Mouse (Mus musculus) gastrocnemius, postnatal 25 days (tissue): Measurements from ENCODE around the gene Rfc2. TPM values are rescaled to one million over a fixed set of nuclear protein-coding genes. Genes with fewer than 3 reads are reported as not detected.
A peak's percentile ranks its signal among the peaks of the same experiment; 100 is the strongest.

ENCODE experiments used
- DNase-seq: peaks from one replicate; pipeline ENCODE4 v3.0.0; 2022
- total RNA-seq, 2 experiments: library from RNA; stranded (reverse); gene quantifications; 1 replicate in 1 of 2; 2 replicates in 1 of 2; pipeline ENCODE4 v1.2.3; 2021

The Rfc2 gene
- total RNA-seq, 2 experiments from 2014 or later: 13.9 to 14.1 TPM

DNA sequence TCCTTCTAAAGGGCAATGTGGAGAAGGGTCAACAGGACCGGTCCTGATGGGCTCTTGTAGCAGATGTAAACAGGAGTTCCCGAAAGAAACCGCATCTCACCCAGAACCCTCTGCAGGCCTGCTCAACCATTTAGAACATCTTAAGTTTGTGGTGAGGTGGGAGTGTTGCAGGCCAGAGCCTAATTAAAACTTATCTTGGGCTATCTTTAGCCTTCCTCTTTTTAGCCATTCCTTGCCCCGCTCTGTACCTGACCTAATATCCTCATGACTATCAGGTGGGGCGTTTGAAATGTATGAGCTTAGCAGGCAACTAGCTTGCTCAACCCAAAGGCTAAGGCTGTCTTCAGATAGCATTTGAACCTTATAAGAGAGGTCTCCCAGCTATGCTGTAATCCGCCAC is 15.5 kb upstream of the Rfc2 start:
- DNase-seq: no peak

DNA sequence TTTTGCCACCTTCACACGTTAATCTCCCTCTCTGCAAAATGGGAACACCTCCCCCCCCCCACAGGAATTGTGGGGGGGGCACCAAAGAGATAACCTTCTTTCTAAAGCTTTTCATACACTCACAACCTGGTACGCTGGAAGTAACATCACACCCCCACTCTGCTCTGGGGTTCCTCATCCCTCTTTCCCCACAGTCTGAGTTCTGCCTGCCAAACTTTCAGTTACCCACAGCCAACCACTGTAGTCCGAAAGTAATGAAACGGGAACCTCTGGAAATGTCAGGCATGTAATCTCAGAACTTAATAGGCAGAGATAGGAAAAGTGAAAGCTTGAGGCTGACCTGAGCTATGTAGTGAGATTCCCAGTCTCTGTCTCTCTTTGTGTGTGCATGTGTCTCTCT is 13.7 kb upstream of the Rfc2 start:
- DNase-seq: no peak

DNA sequence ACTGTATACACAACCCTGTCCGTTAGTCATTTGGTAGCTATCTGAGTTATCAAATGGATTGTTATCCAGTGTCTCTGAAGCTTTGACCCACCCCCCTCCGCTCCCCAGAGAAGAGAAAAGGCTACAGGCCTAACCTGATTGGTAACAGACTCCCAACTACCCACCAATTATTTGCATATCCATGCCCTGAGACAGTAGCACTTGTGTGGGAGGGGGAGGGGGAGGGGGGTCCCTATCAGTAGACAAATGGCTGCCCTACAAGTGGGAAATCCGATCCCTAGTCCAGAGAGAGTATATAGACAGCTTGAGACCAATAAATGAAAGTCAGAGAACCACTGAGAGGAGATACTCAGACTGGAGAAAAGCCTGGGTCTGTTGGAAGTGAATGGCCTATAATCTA is 13.1 kb upstream of the Rfc2 start:
- DNase-seq: no peak

DNA sequence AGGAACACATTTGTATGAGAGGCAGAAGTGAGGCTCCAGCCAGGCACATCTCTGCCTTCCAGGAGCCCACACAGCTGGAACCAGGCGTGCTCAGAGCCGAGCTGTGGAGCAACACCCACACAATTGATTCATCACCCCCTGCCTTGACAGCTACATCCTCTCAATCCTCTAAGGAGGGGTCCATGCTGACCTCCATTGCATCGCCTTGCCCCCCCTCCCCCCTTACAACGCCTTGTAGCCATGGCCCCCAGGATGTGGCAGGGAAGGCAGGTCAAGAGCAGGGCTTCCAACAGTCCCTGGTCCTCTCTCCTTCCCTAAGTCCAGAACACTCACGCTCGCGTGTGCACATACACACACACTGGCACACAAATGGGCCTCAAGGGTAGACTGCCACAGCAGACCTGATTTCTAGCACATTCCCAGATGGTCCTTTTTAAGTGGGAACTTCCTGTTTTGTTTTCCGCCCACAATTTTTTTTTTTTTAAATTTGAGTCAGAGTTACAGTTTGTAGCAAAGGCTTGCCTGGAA is 12.1 kb upstream of the Rfc2 start:
- no peak for DNase-seq

DNA sequence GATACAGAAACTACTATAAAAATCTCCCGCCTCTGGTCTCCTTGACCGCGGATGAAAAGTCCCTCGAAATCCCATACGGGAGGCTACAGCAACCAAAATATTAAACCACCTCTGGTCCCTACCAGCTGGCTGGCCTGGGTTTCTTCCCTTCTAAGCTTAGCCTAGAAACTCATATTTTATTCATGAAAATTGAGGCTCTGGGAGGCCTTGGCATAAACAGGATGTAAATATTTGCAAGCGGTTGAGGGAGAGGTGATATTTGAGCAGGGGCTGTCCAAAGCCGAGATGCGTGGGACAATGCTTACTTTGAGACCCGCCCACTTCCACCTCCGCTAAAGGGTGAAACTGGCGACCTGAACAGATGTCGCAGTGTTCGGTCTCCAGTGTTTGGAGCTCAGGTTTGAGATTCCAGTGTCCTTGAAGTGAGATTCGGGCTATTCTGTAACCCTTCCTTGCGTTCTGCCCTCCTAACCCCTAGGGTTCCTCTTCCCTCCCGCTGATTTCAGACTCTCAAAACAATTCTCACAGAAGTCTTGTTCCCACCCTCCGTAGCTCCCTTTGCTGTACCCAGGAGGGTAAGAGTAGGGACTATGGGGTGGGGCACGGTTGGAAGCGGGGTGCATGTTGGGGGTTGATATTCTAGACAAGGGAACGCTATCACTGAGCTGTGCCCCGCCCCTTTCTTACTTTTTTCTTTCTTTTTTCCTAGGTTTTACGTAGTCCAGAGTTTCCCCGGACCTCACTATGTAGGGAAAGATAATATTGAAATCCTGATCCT is 9.2 kb upstream of the Rfc2 start:
- DNase-seq: no peak

DNA sequence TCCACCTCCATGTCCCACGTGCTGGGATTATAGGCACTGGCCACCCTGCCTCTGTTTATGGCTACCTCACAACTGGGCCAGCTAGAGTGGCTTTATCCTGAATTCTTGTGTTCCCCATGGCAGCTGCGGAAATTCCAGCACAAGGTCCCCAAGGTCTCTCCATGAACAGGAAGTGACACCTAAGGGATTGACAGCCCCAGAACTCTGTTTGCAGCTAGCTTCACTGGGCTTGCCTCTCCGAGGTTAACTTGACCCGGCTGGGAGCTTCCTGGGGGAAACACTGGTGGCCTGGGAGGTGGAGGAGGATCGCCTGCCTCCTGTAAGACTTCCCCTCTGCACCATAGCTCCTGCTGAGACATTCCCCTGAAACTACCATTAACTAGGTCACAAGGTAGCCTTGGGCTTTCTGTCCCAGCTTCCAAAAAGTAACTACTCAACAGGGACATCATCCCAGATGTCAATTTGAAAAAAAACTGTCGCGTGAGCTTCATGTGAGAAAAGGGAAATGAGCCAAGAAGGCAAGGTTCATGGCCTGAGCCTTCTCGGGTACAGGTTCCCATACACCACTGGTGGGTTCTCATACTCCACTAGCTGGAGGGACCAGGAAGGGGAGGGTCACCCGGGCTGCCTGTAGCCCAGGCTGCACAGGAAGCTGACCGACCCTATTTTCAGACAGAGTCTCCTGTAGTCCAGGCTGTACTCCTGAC is 8.5 kb upstream of the Rfc2 start:
- DNase-seq: no peak

DNA sequence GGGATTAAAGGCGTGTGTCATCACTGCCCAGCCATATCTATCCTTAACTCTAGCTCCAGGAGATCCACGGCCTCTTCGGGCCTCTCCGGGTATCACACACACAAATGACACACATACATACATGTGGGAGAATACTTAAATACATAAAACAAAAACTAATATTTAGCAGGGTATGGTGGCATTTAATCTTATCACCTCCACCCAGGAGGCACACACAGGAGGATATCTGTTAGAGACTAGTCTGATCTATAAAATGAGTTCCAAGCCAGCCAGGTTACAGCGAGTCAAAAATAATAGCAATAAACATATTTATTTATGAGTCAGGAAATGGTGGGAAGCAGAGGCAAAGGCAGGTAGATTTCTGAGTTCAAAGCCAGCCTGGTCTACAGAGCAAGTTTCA is 5.3 kb upstream of the Rfc2 start:
- no peak for DNase-seq

DNA sequence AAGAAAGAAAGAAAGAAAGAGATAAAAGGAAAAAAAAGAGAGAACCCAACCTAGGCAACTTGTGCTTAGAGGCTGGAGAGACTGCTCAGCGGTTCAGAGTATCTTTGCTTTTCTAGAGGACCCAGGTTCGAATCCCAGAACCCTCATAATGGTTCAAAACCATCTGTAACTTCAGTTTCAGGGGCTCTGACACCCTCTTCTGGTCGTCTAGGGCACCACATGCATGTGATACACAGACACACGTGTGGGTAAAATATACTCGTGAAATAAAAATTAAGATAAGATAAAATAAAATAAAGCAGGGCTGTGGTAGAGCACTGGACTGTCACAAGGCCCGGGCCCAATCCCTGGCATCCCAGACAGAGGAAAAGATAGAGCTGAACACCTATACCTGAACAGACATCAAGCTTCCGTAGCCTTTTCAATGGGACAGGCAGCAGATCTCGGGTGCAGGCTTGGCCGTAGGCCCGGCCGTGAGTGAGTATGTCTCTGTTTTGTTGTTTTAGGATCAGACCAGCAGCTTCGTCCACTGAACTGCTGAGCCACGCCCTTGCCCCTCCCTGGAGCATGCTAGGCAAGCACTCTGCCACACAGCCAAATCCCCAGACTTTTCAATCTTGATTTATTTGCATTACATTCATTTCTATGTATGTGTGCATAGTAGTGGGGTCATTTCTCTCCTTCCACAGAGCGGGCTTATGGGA is 4.5 kb upstream of the Rfc2 start:
- no peak for DNase-seq

DNA sequence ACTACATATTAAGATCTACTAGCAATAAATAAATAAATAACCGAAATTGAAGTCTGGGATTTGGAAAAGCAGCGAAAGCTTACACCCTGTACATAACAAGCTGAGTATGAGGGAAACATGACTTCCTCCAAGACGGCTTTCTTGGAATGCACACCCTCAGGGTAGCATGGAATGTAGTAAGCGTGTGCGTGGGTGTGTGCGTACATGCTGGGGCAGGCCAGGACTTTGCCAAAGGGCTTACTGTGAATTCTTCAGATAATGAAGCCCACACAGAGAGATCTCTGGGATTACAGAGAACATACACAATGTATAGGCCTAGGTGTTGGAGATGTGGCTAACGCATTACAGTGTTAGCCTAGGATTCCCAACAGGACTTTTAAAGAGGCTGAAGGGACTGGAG is 3.6 kb upstream of the Rfc2 start:
- no peak for DNase-seq

DNA sequence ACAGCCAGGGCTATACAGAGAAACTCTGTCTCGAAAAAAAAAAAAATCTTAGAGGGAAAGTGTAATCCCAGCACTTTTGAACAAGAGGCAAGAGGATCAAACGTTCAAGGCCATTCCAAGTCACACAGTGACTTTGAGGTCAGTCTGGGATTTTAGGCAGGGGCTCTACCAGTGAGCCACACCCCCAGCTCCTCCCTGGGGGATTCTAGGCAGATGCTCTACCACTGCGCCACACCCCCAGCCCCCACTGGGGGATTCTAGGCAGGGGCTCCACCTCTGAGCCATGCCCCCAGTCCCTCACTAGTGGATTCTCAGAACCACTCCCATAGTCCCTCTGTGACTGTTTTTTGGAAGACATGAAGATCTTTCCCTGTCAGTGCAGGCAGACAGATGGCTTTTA is 2.0 kb upstream of the Rfc2 start:
- no peak for DNase-seq

DNA sequence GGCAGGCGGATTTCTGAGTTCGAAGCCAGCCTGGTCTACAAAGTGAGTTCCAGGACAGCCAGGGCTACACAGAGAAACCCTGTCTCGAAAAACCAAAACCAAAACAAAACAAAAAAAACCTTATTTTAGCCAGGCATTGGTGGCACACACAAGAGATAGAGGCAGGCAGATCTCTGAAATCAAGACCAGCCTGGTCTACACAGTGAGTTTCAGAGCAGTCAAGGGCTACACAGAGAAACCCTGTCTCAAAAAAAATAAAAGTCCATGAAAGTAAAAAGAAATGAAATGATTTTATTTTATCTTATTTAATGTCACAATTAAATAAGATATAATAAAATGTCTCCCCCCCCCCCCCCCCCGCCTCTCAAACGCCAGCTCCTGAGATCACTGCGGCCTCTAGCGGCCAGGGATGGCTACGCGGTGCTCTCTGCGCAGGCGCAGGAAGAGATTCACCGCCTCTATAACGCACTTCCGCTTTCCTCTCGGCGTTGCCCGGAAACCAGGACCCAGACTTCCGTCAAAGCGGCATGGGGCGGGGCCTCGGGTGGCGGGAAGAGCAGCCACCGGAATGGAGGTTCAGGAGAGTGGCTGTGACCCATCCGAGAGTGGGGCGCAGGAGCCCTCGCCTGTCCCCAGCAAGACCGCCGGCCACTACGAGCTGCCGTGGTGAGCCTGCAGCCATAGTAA is 1.2 kb downstream of the Rfc2 start:
- DNase-seq: peak; percentile 93

DNA sequence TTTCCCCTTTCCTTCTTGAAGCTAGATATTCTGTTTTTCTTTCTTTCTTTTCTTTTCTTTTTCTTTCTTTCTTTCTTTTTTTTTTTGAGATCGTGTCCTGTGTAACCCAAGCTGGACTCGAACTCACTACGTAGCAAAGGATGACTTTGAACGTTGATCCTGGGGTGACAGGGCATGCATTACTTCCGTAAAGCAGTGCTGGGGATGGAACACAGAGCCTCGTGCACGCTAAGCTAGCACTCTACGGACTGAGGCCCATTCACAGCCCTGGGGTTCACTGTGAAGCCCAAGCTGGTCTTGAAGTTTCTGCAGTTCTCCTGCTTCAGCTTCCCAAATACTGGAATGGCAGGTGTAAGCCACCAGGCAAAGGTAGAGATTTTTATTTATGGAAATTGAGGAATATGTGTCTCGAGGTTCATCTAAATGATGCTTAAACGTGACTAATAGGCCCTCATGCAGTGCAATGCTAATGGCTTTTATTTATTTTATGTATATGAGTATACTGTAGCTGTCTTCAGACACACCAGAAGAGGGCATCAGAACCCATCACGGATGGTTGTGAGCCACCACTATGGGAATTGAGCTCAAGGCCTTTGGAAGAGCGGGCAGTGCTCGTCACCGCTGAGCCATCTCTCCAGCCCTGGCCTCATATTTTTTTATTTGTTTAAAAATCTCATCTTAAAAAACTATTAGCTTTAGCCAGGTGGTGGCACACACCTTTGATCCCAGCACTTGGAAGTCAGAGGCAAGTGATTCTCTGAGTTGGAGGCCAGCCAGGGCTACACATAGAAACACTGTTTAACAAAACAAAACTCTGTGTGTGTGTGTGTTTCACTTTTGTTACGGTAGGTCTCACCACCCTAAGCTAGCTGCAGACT is 2.1 kb downstream of the Rfc2 start:
- no peak for DNase-seq

DNA sequence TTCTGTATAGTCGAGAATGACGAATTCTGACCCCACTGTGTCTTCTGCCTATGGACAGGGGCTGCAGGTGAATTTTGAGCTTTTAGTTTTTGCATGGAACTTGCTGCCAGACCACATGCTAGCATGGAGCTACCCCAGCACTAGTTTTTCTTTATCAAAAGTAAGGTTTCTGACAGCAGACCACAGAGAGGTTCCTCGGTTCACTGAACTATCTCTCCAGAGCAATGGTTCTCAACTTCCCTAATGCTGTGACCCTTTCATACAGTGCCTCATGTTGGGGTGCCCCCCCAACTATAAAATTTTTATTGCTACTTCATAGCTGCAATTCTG is 2.7 kb downstream of the Rfc2 start:
- no peak for DNase-seq

DNA sequence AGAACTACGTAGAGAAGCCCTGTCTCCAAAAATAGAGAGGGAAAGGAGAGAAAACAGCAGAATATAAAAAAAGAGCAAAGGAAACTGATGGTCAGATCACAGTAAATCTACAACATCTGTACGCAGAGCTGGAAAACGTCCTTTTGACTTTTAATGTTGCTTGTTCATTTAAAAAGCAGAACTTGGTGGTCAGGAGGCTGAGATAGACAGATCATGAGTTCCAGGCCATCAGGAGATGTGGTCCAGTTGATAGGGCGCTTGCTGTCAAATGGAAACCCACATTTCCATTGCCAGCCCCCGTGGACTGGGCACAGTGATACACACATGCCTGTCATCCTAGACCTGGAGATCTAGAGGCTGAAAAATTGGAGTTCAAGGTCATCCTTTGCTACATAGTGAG is 3.6 kb downstream of the Rfc2 start:
- DNase-seq: no peak

DNA sequence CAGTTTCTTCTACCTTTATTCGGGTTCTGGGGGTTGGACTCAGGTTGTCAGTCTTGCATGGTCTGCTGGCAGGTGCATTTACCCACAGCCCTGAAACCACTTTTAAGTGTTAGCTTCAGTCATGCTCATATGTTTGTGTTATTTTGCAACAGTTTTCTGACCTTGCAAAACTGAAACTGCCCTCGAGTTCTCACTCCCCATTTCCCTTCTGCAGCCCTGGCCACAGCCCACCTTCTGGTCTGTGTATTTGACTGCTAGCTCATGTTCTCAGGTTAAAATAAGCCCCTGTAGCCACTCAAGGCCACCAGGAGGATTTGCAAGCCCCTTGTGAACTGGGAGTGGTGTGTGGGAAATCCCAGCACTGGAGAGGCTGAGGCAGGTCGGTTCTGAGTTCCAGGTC is 8.7 kb downstream of the Rfc2 start:
- DNase-seq: no peak

DNA sequence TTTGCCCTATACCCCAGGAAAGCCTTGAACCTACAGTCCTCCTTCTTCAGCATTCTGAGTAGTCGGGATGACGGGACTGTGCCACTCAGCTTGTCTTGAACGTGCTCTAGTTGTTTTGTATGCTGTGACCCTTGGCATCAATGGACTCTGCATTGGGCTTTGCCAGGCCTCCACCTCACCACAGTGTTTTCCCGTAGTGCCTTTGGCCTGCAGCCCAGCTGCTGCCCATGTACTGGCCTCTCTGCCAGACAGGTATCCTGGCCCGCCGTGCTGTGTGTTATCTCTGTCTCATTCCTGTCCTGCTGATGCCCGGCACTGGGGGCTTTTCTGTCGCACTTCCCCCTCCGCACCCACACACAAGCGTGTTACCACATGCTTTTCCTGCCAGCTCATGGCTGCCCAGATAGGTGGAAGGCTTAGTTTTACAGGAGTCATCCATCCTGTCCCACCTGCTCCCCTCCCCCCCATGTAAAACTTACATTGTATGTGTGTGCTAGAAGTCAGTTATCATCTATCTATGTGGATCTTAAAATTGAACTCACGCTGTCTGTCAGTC is 10.9 kb downstream of the Rfc2 start:
- no peak for DNase-seq

DNA sequence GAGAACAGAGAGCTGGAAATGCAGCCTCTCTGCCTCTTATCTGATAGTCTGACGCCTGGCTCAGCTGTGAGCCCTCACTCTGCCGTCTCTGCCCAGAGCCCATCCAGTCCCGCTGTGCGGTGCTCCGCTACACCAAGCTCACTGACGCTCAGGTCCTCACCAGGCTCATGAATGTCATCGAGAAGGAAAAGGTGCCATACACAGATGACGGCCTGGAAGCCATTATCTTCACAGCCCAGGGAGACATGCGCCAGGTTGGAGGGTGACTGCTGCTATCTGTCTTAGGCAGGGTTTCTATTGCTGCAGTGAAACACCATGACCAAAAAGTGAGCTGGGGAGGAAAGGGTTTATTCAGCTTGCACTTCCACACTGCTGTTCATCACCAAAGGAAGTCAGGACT is 11.9 kb downstream of the Rfc2 start:
- no peak for DNase-seq

DNA sequence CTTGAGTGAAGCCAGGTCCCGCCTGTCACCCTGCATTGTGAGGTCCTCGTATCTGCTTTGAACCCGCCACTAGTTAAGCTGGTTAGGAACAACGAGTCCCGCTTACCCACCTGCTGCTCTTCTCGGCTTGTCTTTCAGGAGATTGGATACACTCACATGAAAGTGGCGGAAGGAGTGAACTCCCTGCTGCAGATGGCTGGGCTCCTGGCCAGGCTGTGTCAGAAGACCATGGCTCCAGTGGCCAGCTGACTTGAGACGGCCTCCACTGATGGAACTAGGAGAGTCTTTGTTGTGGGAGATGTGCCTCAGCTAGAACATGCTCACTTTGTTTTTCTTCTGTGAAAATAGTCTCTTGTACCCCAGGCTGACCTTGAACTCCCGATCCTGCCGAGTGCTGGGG is 16.5 kb downstream of the Rfc2 start:
- peak; percentile 27 for DNase-seq

DNA sequence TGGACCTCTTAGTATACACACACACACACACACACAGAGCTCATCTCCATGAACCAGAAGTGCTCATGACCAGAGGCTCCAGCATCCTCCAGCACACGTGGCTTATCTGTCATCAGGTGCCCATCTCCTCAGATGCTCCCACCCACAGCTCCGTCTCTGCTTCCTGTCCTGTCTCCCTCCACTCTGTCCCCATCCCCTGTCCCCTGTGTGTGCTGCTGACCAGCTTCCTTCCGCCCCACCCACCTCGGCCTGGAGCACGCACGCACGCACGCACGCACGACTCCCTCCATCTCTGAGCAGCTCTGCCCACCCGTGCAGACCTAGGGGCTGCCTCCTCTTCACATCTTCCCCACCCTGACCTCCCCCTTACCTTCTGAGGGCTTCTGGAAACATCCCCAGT is 23.2 kb downstream of the Rfc2 start:
- no peak for DNase-seq

DNA sequence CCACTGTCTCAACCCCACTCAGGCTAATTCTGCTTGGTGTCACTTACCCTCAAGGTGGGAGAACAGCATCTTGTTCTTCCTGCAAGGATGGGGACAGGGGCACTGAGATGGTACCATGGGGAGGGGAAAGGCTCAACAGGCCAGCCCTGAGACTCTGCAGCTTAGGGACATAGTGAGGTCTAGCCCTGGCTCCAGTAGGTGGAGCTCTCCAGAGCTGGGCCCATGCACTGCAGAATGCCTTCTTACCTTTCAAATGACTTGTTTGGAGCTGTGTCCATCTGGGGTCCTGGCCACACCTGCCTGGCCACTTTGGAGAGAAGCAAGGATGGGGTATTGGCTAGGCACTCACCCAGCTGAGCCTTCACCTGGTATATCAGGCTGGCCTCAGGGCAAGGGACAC is 25.1 kb downstream of the Rfc2 start:
- DNase-seq: no peak

DNA sequence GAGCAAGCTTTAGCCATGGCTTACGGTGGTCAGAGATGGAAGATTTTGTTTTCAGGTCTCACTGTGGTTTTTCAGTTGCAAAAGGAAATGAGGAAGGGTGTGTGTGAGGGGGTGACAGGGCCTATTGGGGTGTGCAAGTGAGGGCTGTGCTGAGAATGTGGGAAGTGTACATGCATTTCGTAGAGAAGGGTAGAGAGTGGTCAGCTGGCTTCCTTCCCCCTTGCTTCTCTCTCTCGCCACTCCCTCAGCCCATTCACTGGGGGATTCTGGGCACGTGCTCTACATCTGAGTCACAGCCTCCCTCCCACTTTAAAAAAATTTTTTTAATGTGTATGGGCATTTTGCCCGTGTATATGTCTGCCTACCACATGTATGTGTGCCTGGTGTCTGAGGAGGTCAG is 26.0 kb downstream of the Rfc2 start:
- DNase-seq: no peak
